Mouse (Mus musculus) liver, embryonic 16.5 days (tissue): ENCODE measurements around the gene Nlgn2. TPM values are rescaled to one million over a fixed set of nuclear protein-coding genes. Genes with fewer than 3 reads are reported as not detected.
A peak's percentile ranks its signal among the peaks of the same experiment; 100 is the strongest.
"Not testable (repeated sequence)": the region's sequence is repeated elsewhere in the genome, so short reads cannot be mapped to it uniquely, and the experiment has no call there.

Source experiments
- ATAC-seq: fragments of 200-750 bp; cut with Nextera tagmentation; 2 replicates; pipeline ENCODE4 v1.8.0; 2017; ENCODE audit warnings: low read depth, mild to moderate bottlenecking, moderate number of reproducible peaks, moderate library complexity
- H3K27ac ChIP-seq: fragments of 300-500 bp; sonication (generic); 2 replicates; pipeline ENCODE4 v1.5.1; 2014; ENCODE audit warnings: mild to moderate bottlenecking, low read length
- H3K27me3 ChIP-seq: fragments of 300-500 bp; sonication (generic); 2 replicates; pipeline ENCODE4 v1.6.1; 2014; ENCODE audit warnings: low read depth, low read length, mixed read lengths; ENCODE audit not compliant: control insufficient read depth, insufficient read depth
- H3K36me3 ChIP-seq: fragments of 300-500 bp; sonication (generic); 2 replicates; pipeline ENCODE4 v1.6.1; 2014; ENCODE audit warnings: mild to moderate bottlenecking; ENCODE audit not compliant: control insufficient read depth, insufficient read depth
- H3K4me1 ChIP-seq: fragments of 300-500 bp; sonication (generic); 2 replicates; pipeline ENCODE4 v1.6.1; 2014; ENCODE audit warnings: low read depth, low read length, mixed read lengths; ENCODE audit not compliant: control insufficient read depth
- H3K4me2 ChIP-seq: fragments of 300-500 bp; sonication (generic); 2 replicates; pipeline ENCODE4 v1.6.1; 2014; ENCODE audit warnings: low read depth, low read length, mixed read lengths
- H3K4me3 ChIP-seq: fragments of 300-500 bp; sonication (generic); 2 replicates; pipeline ENCODE4 v1.5.1; 2014; ENCODE audit warnings: low read depth, mild to moderate bottlenecking, low read length
- H3K9ac ChIP-seq: fragments of 300-500 bp; sonication (generic); 2 replicates; pipeline ENCODE4 v1.6.1; 2014; ENCODE audit warnings: low read depth, low read length
- H3K9me3 ChIP-seq: fragments of 300-500 bp; sonication (generic); replicated peaks from 2 replicates; pipeline ENCODE4 v1.6.1; 2016; ENCODE audit warnings: low read length; ENCODE audit not compliant: control insufficient read depth
- WGBS: fragments of 180-500 bp; shearing (Covaris S2); extraction: QIAGEN DNeasy Blood & Tissue Kit; methylation state at CpG from one replicate; pipeline ENCODE4 v1.1.7; 2014; ENCODE audit not compliant: insufficient replicate concordance; 5-methylcytosine and 5-hydroxymethylcytosine counted together
- polyA plus RNA-seq: library from polyadenylated mRNA; unstranded; fragments of >200 nt; fragmentation: Nextera tagmentation; extraction: Ambion mirVana; gene quantifications from 2 replicates; pipeline ENCODE4 v1.2.1, GENCODE M21; 2015

Gene Nlgn2
- polyA plus RNA-seq, 1 experiment from 2014 or later = 0.66 TPM

GRCm38 (mm10) chr11:69870289-69871069 lies 32.9 kb upstream of the Nlgn2 start:
- H3K9me3 ChIP-seq = no peaks in the 10 kb centered on the region
- no peak overlapping the region for H3K27ac ChIP-seq
- H3K9ac ChIP-seq = no peak overlapping the region
- no peak overlapping the region for H3K4me2 ChIP-seq
- H3K27me3 ChIP-seq = no peaks in the 10 kb centered on the region
- 68% methylated on average over 2 of the region's 2 CpGs for WGBS
- H3K36me3 ChIP-seq = no peaks in the 10 kb centered on the region
- peaks cover 17% of the 10 kb centered on the region for H3K4me1 ChIP-seq
- H3K4me3 ChIP-seq = no peak overlapping the region
- ATAC-seq = peak; percentile 40; the same call in 1 of the 2 replicates

- H3K4me1 ChIP-seq = peaks cover 34% of the 10 kb centered on the region
- ATAC-seq = peak; percentile 62
Measured at GRCm38 (mm10) chr11:69867335-69867734, 29.8 kb upstream of the Nlgn2 start.

DNA sequence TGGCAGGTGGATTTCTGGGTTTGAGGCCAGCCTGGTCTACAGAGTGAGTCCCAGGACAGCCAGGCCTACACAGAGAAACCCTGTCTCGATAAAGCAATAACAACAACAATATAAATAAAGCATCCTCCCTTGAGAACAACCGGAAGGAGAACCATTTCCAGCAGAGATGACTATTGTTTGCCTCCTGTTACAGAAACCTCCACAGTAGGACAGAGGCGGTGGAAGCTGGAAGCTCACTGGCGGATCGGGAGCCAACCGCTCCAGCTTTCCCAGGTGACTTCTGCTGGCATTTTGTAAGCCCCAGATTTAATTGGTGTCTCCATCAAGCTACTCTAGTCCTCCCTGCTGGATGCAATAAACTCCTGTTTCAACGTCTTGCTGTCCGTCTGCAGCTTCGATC lies 28.0 kb upstream of the Nlgn2 start:
- peak overlapping the region; percentile 51; the same call in 1 of the 2 replicates for H3K27ac ChIP-seq
- no peaks in the 10 kb centered on the region for H3K9me3 ChIP-seq
- WGBS = 86% methylated on average over 9 of the region's 9 CpGs
- no peak overlapping the region for H3K4me3 ChIP-seq
- no peak overlapping the region for H3K9ac ChIP-seq
- no peak for ATAC-seq
- H3K4me2 ChIP-seq = no peak overlapping the region
- no peaks in the 10 kb centered on the region for H3K36me3 ChIP-seq
- H3K4me1 ChIP-seq = peaks cover 34% of the 10 kb centered on the region
- no peaks in the 10 kb centered on the region for H3K27me3 ChIP-seq

More at GRCm38 (mm10) chr11:69867335-69867734, 29.8 kb upstream of the Nlgn2 start:
- Histone ChIP-seq H3K4me3 (no peak overlapping the region), H3K9ac (peak overlapping the region; percentile 30), H3K9me3 (no peaks in the 10 kb centered on the region), H3K4me2 (no peak overlapping the region), H3K36me3 (no peaks in the 10 kb centered on the region), H3K27ac (peak overlapping the region; percentile 51; the same call in 1 of the 2 replicates), H3K27me3 (no peaks in the 10 kb centered on the region)
- 32% methylated on average over 9 of the region's 9 CpGs for WGBS

- no peaks in the 10 kb centered on the region for H3K36me3 ChIP-seq
- H3K4me2 ChIP-seq = peak overlapping the region; percentile 36
- peak overlapping the region; percentile 68 for H3K27ac ChIP-seq
- no peaks in the 10 kb centered on the region for H3K27me3 ChIP-seq
- H3K4me3 ChIP-seq = no peak overlapping the region
- peak; percentile 57 for ATAC-seq
- WGBS = 25% methylated on average over 8 of the region's 8 CpGs
- H3K9ac ChIP-seq = 0 out of 2 replicates have a peak overlapping the region, but pooled peaks have one; percentile 38
- no peaks in the 10 kb centered on the region for H3K9me3 ChIP-seq
- peaks cover 34% of the 10 kb centered on the region for H3K4me1 ChIP-seq
Measured at GRCm38 (mm10) chr11:69864138-69864860, 26.7 kb upstream of the Nlgn2 start.

GRCm38 (mm10) chr11:69863729-69864128 lies 26.1 kb upstream of the Nlgn2 start:
- H3K27me3 ChIP-seq, H3K36me3 ChIP-seq, H3K9me3 ChIP-seq, H3K4me3 ChIP-seq, H3K9ac ChIP-seq: not testable (repeated sequence)
- Histone ChIP-seq H3K27ac (peak overlapping the region; percentile 68; the same call in 1 of the 2 replicates), H3K4me1 (peaks cover 34% of the 10 kb centered on the region), H3K4me2 (peak overlapping the region; percentile 36)
- peak; percentile 58 for ATAC-seq
- WGBS = 71% methylated on average over 3 of the region's 3 CpGs

GRCm38 (mm10) chr11:69858113-69858998 lies 20.8 kb upstream of the Nlgn2 start, which contains the start of gene Tnk1:
Gene Tnk1 (minus strand): TSS chr11:69858730.
- Histone ChIP-seq H3K27me3 (peaks cover 10% of the 10 kb centered on the region), H3K4me2 (no peak within 1 kb of the TSS; the same call in 1 of the 2 replicates), H3K36me3 (no peaks in the 10 kb centered on the region), H3K4me1 (peaks cover 28% of the 10 kb centered on the region), H3K4me3 (no peak within 1 kb of the TSS), H3K9ac (no peak within 1 kb of the TSS), H3K27ac (no peak within 1 kb of the TSS), H3K9me3 (no peaks in the 10 kb centered on the region)
- no peak for ATAC-seq
- WGBS = 40% methylated on average over 30 of the region's 30 CpGs

GRCm38 (mm10) chr11:69855347-69855746 lies 17.8 kb upstream of the Nlgn2 start:
- H3K36me3 ChIP-seq = peaks cover 14% of the 10 kb centered on the region
- H3K4me2 ChIP-seq = peak overlapping the region; percentile 41
- peak overlapping the region; percentile 93 for H3K27ac ChIP-seq
- ATAC-seq = 0 out of 2 replicates have a peak, but pooled peaks have one; percentile 14
- H3K4me1 ChIP-seq = peaks cover 55% of the 10 kb centered on the region
- H3K27me3 ChIP-seq = peaks cover 10% of the 10 kb centered on the region
- peak overlapping the region; percentile 46 for H3K9ac ChIP-seq
- no peak overlapping the region for H3K4me3 ChIP-seq
- 19% methylated on average over 16 of the region's 16 CpGs for WGBS
- H3K9me3 ChIP-seq = no peaks in the 10 kb centered on the region

- WGBS = 57% methylated on average over 10 of the region's 10 CpGs
Measured at GRCm38 (mm10) chr11:69854680-69855079, 17.1 kb upstream of the Nlgn2 start.

More at GRCm38 (mm10) chr11:69854680-69855079, 17.1 kb upstream of the Nlgn2 start:
- peaks cover 10% of the 10 kb centered on the region for H3K27me3 ChIP-seq
- peaks cover 60% of the 10 kb centered on the region for H3K4me1 ChIP-seq
- no peak for ATAC-seq
- H3K9ac ChIP-seq = peak overlapping the region; percentile 46
- peak overlapping the region; percentile 93 for H3K27ac ChIP-seq
- H3K4me2 ChIP-seq = peak overlapping the region; percentile 41
- H3K36me3 ChIP-seq = peaks cover 20% of the 10 kb centered on the region
- H3K4me3 ChIP-seq = peak overlapping the region; percentile 6; the same call in 1 of the 2 replicates
- H3K9me3 ChIP-seq = no peaks in the 10 kb centered on the region
